In the genomic region with DNA sequence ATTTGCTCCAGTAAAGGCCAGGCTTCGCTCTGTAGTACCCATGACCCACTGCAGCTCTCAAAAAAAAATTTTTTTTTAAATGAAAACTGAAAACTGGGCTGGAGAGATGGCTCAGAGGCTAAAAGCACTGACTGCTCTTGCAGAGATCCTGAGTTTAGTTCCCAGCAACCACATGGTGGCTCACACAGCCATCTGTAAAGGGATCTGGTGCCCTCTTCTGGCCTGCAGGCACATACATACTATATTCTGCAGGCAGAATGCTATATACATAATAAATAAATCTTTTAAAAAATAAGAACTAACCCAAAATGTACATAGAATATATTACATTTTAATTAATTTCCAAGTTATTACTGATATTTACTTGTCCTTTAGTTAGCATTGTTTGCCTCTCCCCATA, we compare ENCODE assay signal across 17 mouse cellular contexts.
A peak's percentile ranks its signal among the peaks of the same experiment; 100 is the strongest.
DNase-seq lines count a peak whose midpoint lies in the region; ATAC-seq and TF ChIP-seq lines count a peak whose summit lies in the region.
"Had no signal": no experiment of that assay in that cellular context is flagged by ENCODE, and none has a peak within 500 bp of the region (broad histone marks: within the 10 kb centered on the region; RNA-seq: fewer than 3 reads in every experiment).

No protein-coding gene starts in this region.

- H3K4me3 ChIP-seq in kidney, postnatal 0 days (replicated peaks; ENCODE audit: low read depth, low read length) = no peak overlapping the region
- no peak overlapping the region for H3K4me3 ChIP-seq in midbrain, embryonic 11.5 days (ENCODE audit: low read depth, low read length)
- no peak overlapping the region for H3K4me3 ChIP-seq in midbrain, embryonic 15.5 days
- H3K4me3 ChIP-seq in stomach, postnatal 0 days (ENCODE audit: low read depth, low read length) = no peak overlapping the region
- H3K4me3 ChIP-seq: forebrain, embryonic 13.5 days; heart, embryonic 13.5 days; hindbrain, embryonic 10.5 days; megakaryocyte, embryonic 14.5 days had no signal

- H3K27ac ChIP-seq in kidney, postnatal 0 days = no peak overlapping the region
- no peak overlapping the region for H3K27ac ChIP-seq in midbrain, embryonic 11.5 days (ENCODE audit: low read depth, low read length)
- H3K27ac ChIP-seq in midbrain, embryonic 15.5 days = no peak overlapping the region
- no peak overlapping the region for H3K27ac ChIP-seq in stomach, postnatal 0 days (replicated peaks)
- H3K27ac ChIP-seq: forebrain, embryonic 13.5 days; heart, embryonic 13.5 days; hindbrain, embryonic 10.5 days had no signal

- TF ChIP-seq EP300 in stomach, postnatal 0 days (optimal IDR thresholded peaks at IDR 0.05) = no peak

- peak; percentile 15 to 34 for DNase-seq in cerebellum, postnatal 10 days
- DNase-seq in cerebellum, adult 8-10 months = no peak
- no peak for DNase-seq in kidney, postnatal 0 days (ENCODE audit: low spot score)
- no peak for DNase-seq in kidney, adult 9 months
- DNase-seq in midbrain, embryonic 11.5 days (ENCODE audit: low spot score, missing footprints) = peak; percentile 49
- no peak for DNase-seq in stomach, postnatal 0 days (ENCODE audit: low spot score)
- DNase-seq in frontal cortex, postnatal 14 days (ENCODE audit: low spot score in 2 of 2) = no peak
- DNase-seq: B cell, adult 2 months; kidney, adult 18-20 months; left cerebral cortex, postnatal 4 days; lung, adult 18-20 months; right cerebral cortex, adult 18-20 months had no signal

- no peaks in the 10 kb centered on the region for H3K4me1 ChIP-seq in kidney, postnatal 0 days (replicated peaks; ENCODE audit: insufficient read depth, low read length)
- H3K4me1 ChIP-seq in midbrain, embryonic 11.5 days (ENCODE audit: control insufficient read depth, insufficient read depth, low read length) = no peaks in the 10 kb centered on the region
- H3K4me1 ChIP-seq in midbrain, embryonic 15.5 days = no peaks in the 10 kb centered on the region
- no peaks in the 10 kb centered on the region for H3K4me1 ChIP-seq in stomach, postnatal 0 days (replicated peaks; ENCODE audit: control insufficient read depth, insufficient read depth)
- H3K4me1 ChIP-seq: forebrain, embryonic 13.5 days; heart, embryonic 13.5 days; hindbrain, embryonic 10.5 days; megakaryocyte, embryonic 14.5 days had no signal

- no peaks in the 10 kb centered on the region for H3K36me3 ChIP-seq in kidney, postnatal 0 days (ENCODE audit: insufficient read depth, low read length)
- H3K36me3 ChIP-seq in midbrain, embryonic 11.5 days (ENCODE audit: control insufficient read depth, insufficient read depth, low read length) = no peaks in the 10 kb centered on the region
- no peaks in the 10 kb centered on the region for H3K36me3 ChIP-seq in midbrain, embryonic 15.5 days (replicated peaks)
- no peaks in the 10 kb centered on the region for H3K36me3 ChIP-seq in stomach, postnatal 0 days (ENCODE audit: control insufficient read depth, insufficient read depth, low read length)
- H3K36me3 ChIP-seq: heart, embryonic 13.5 days; hindbrain, embryonic 10.5 days had no signal

- H3K9ac ChIP-seq in kidney, postnatal 0 days (ENCODE audit: low read depth, low read length) = no peak overlapping the region
- H3K9ac ChIP-seq in midbrain, embryonic 11.5 days (ENCODE audit: low read length) = no peak overlapping the region
- no peak overlapping the region for H3K9ac ChIP-seq in midbrain, embryonic 15.5 days
- H3K9ac ChIP-seq in stomach, postnatal 0 days (ENCODE audit: low read length) = no peak overlapping the region
- H3K9ac ChIP-seq: forebrain, embryonic 13.5 days; heart, embryonic 13.5 days had no signal

- no peaks in the 10 kb centered on the region for H3K27me3 ChIP-seq in kidney, postnatal 0 days (ENCODE audit: insufficient read depth, low read length)
- H3K27me3 ChIP-seq in midbrain, embryonic 11.5 days (ENCODE audit: control insufficient read depth, insufficient read depth, low read length) = no peaks in the 10 kb centered on the region
- no peaks in the 10 kb centered on the region for H3K27me3 ChIP-seq in midbrain, embryonic 15.5 days (replicated peaks)
- H3K27me3 ChIP-seq in stomach, postnatal 0 days (ENCODE audit: control insufficient read depth, insufficient read depth, low read length) = no peaks in the 10 kb centered on the region
- H3K27me3 ChIP-seq: forebrain, embryonic 13.5 days; heart, embryonic 13.5 days; megakaryocyte, embryonic 14.5 days had no signal

- TF ChIP-seq CTCF in kidney, postnatal 0 days (IDR thresholded peaks at IDR 0.05; ENCODE audit: low read depth) = peak; percentile 56
- peak; percentile 62 for TF ChIP-seq CTCF in stomach, postnatal 0 days (IDR thresholded peaks at IDR 0.05; ENCODE audit: low read depth)

- H3K9me3 ChIP-seq in kidney, postnatal 0 days (replicated peaks; ENCODE audit: low read length) = no peaks in the 10 kb centered on the region
- no peaks in the 10 kb centered on the region for H3K9me3 ChIP-seq in midbrain, embryonic 11.5 days (ENCODE audit: control insufficient read depth, low read length)
- no peaks in the 10 kb centered on the region for H3K9me3 ChIP-seq in midbrain, embryonic 15.5 days
- no peaks in the 10 kb centered on the region for H3K9me3 ChIP-seq in stomach, postnatal 0 days (ENCODE audit: control insufficient read depth, low read length)
- H3K9me3 ChIP-seq: forebrain, embryonic 13.5 days; heart, embryonic 13.5 days; hindbrain, embryonic 10.5 days had no signal

- WGBS in kidney, postnatal 0 days = 96% methylated on average over 1 of the region's 1 CpGs
- 88% methylated on average over 1 of the region's 1 CpGs for WGBS in midbrain, embryonic 11.5 days
- WGBS in midbrain, embryonic 15.5 days = 76% methylated on average over 1 of the region's 1 CpGs
- WGBS in stomach, postnatal 0 days = 100% methylated on average over 1 of the region's 1 CpGs

- no peak for ATAC-seq in kidney, postnatal 0 days (replicated peaks; ENCODE audit: low FRiP score, low read depth)
- ATAC-seq in midbrain, embryonic 11.5 days (ENCODE audit: low FRiP score) = no peak
- ATAC-seq in midbrain, embryonic 15.5 days (replicated peaks) = no peak
- no peak for ATAC-seq in stomach, postnatal 0 days (ENCODE audit: low FRiP score, low TSS enrichment)
- ATAC-seq: forebrain, embryonic 13.5 days had no signal

- no peak overlapping the region for H3K4me2 ChIP-seq in kidney, postnatal 0 days (ENCODE audit: low read length)
- H3K4me2 ChIP-seq in midbrain, embryonic 11.5 days = no peak overlapping the region
- H3K4me2 ChIP-seq in midbrain, embryonic 15.5 days = no peak overlapping the region
- H3K4me2 ChIP-seq in stomach, postnatal 0 days (replicated peaks; ENCODE audit: low read depth) = no peak overlapping the region
- H3K4me2 ChIP-seq: forebrain, embryonic 13.5 days; heart, embryonic 13.5 days had no signal

Comparison
In these comparisons a context has a peak if more than half of its experiments do, and no peak if none do; other contexts are left out.
1. DNase-seq: peak in cerebellum, postnatal 10 days (2 of 2) and midbrain, embryonic 11.5 days (single experiment); none in cerebellum, adult 8-10 months (single experiment), kidney, postnatal 0 days (single experiment), kidney, adult 9 months (single experiment), stomach, postnatal 0 days (single experiment) and frontal cortex, postnatal 14 days (0 of 2).